Mouse (Mus musculus): Measurements from ENCODE around the gene Twistnb. TPM values are rescaled to one million over a fixed set of nuclear protein-coding genes. Genes with fewer than 3 reads are reported as not detected.

Twistnb gene
- polyA plus RNA-seq, 1 experiment from 2014 or later, result 36.6 TPM

DNA sequence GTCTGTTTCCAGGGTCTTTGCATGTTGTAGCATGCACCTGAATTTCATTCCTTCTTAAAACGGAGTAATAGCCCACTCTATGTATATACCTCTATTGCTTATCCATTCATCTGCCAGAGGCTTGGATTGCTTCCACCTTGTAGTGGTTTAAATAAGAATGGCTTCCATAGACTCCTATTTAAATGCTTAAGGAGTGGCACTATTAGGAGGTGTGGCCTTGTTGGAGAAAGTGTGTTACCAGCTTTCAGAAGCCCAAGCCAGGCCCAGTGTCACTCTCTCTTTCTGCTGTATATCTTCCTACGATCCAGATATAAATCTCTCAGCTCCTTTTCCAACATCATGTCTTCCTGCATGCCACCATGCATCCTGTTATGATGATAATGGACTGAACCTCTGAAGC, 53.5 kb downstream of the Twistnb start:
- no peak overlapping the region for H3K27ac ChIP-seq (ENCODE audit: low read depth, low read length)
- H3K4me1 ChIP-seq (ENCODE audit: control insufficient read depth, insufficient read depth, low read length), result no peaks in the 10 kb centered on the region
- no peaks in the 10 kb centered on the region for H3K27me3 ChIP-seq (ENCODE audit: control insufficient read depth, insufficient read depth, low read length)
- no peaks in the 10 kb centered on the region for H3K36me3 ChIP-seq (ENCODE audit: control insufficient read depth, insufficient read depth, low read length)
- 71% methylated on average over 2 of the region's 2 CpGs for WGBS (ENCODE audit: insufficient replicate concordance)
- H3K4me2 ChIP-seq, result no peak overlapping the region
- H3K9me3 ChIP-seq (replicated peaks; ENCODE audit: control insufficient read depth, low read length), result no peaks in the 10 kb centered on the region
- no peak overlapping the region for H3K4me3 ChIP-seq (ENCODE audit: low read depth, low read length)
- no peak overlapping the region for H3K9ac ChIP-seq (ENCODE audit: low read depth, low read length)
- ATAC-seq (replicated peaks; ENCODE audit: insufficient number of reproducible peaks, low FRiP score, low TSS enrichment), result no peak

Other genes starting within 250 kb of the Twistnb start
- gene Efcab10, start 34.8 kb upstream of the Twistnb start, polyA plus RNA-seq (2014; fragmentation: Nextera tagmentation; extraction: Ambion mirVana), result not detected in 2 replicates

All from heart, embryonic 11.5 days (tissue).